Mouse (Mus musculus) Patski (cell line): ENCODE measurements around the gene Cdkn1a. TPM values are rescaled to one million over a fixed set of nuclear protein-coding genes. Genes with fewer than 3 reads are reported as not detected.

Experiments used
- ATAC-seq: fragments of 100-300 bp; one replicate; pipeline ENCODE4 v1.8.0; 2021
- CTCF ChIA-PET: fragments of 350-600 bp; sonication (Branson Sonifier 250); formaldehyde crosslinking; loops from one replicate; lab custom pipeline; 2022; ENCODE audit warnings: inconsistent platforms; lab: Charles Lee
- POLR2A ChIA-PET: fragments of 350-600 bp; sonication (Branson Sonifier 250); formaldehyde crosslinking; loops from one replicate; lab custom pipeline; 2022; ENCODE audit warnings: antibody characterized with exemption, inconsistent platforms; lab: Charles Lee
- DNase-seq: peaks from one replicate; pipeline ENCODE4 v3.0.0-alpha.2; 2011; ENCODE audit warnings: low read depth, low spot score
- H3K27me3 ChIP-seq: fragments of 371-371 bp; one replicate; pipeline ENCODE4 v1.5.1; 2021
- CTCF ChIP-seq: fragments of 100-300 bp; IDR thresholded peaks from one replicate; pipeline ENCODE4 v1.5.1; 2021
- in situ Hi-C: fragments of 300-500 bp; cut with MboI; formaldehyde crosslinking; loops from 3 replicates; pipeline ENCODE4 v1.11.1; 2018; ENCODE audit warnings: low pct_unique_long_range_greater_than_20kb, mixed read lengths
- polyA plus RNA-seq: library from polyadenylated mRNA; unstranded; gene quantifications from one replicate; pipeline ENCODE4 v1.2.3, GENCODE M21; 2021

Gene Cdkn1a
- polyA plus RNA-seq, 1 experiment from 2014 or later: 29.0 TPM

DNA sequence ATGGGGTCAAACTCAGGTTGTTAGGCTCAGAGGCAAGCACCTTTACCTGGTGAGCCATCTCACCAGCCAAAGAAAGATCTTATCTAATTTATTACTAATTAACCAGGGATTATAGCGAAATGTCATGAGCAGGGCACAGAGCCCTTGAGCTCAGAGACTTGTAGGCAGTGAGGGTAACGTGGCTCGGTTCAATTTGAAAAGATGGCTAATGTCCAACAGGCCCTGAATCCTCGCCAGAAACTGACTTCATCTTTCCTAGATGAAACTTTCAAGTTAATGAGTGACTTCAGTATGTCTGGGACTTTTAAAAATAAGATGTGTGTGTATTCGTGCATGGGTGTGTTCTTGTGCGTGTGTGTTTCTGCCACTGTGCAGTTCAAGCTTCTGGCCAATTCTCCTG is 32.0 kb downstream of the Cdkn1a start:
- peak; percentile 94 for DNase-seq
- no peak for TF ChIP-seq CTCF
- CTCF ChIA-PET: interaction anchor here (0.8 to 1.3 kb wide), 3 partner anchors 29 to 124 kb away, joined by 3 to 5 read pairs (median 4); no protein-coding TSS in a partner anchor
- H3K27me3 ChIP-seq: no peaks in the 10 kb centered on the region
- ATAC-seq: no peak
- POLR2A ChIA-PET: no interaction called here
- in situ Hi-C loops: no loop called here

DNA sequence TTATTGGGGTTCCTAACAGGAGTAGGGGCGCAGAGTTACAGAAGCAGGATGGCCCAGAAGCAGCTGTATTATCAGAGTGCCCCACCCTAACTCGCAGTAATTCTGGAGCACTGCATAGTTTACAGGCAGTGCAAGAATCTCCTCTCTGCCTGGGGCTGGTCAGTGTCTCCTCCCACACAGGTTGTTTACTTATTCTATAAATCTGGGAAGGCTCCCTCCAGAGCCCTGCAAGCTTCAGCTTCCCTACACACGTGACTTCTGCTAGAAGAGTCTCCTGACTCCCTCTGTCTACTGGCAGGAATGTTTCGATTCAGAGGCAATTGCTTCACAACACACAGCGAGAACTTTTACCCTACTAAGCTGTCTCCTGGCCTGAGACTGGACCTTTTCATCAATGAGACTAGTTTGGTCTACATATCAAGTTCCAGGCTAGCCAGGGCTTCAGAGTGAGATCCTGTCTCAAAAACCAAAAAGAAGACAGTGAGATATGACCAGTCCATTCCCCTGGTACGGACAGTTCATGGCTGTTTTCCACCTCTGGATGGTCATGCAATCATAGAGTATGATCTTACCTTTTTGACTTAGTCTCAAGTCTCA is 32.9 kb downstream of the Cdkn1a start:
- CTCF ChIA-PET: interaction anchor here (1.3 kb wide), 1 partner anchor 31 kb away, joined by 5 read pairs; no protein-coding TSS in a partner anchor
- peak; percentile 68 for ATAC-seq
- in situ Hi-C loops: no loop called here
- POLR2A ChIA-PET: interaction anchor here (1.0 kb wide), 1 partner anchor 83 kb away, joined by 3 read pairs; no protein-coding TSS in a partner anchor
- peak; percentile 71 for DNase-seq
- H3K27me3 ChIP-seq: no peaks in the 10 kb centered on the region
- TF ChIP-seq CTCF: no peak

DNA sequence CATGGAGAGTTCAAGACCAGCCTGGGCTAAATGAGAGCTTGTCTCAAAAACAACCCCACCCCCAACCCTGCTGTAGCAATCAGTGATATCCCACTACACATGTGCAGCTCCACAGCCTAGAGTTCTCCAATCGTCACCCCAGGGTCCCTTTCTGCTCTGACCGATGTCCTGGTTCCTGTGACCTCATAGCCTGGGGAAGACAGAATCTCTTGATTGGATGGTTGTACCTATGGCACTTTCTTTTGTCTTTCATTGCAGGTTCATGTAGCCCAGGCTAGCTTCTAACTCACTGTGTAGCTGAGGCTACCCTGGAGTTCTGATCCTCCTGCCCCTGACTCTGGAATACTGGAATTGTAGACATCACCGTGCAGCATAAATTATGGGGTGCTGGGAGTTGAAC is 35.8 kb downstream of the Cdkn1a start:
- no peak for DNase-seq
- ChIA-PET CTCF (interaction anchor here (1.2 kb wide), 1 partner anchor 31 kb away, joined by 4 read pairs; no protein-coding TSS in a partner anchor), POLR2A (no interaction called here)
- no peak for TF ChIP-seq CTCF
- in situ Hi-C loops: no loop called here
- no peaks in the 10 kb centered on the region for H3K27me3 ChIP-seq
- no peak for ATAC-seq

DNA sequence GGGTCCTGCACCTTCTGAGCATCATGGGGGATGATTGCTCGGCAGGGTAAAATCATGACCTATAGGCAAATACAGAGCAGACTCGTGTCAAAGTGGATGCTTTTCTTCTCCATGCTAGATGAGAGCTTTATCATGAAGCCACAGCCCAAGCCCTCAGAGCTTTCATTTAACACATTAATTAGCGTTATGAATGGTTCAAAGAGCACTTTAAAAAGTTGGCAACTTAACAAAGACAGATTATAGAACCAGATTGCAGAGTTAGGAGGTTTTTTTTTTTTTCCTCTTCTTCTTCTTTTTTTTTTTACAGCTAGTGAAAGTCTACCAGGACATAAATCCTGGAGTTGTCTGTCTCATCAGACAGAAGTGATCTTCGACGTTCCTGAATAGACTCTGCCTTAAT is 38.6 kb downstream of the Cdkn1a start:
- CTCF ChIA-PET: no interaction called here
- in situ Hi-C loops: no loop called here
- DNase-seq (no peak), ATAC-seq (no peak)
- TF ChIP-seq CTCF: no peak
- H3K27me3 ChIP-seq: no peaks in the 10 kb centered on the region
- POLR2A ChIA-PET: interaction anchor here (0.6 kb wide), 1 partner anchor 215 kb away, joined by 3 read pairs; no protein-coding TSS in a partner anchor

DNA sequence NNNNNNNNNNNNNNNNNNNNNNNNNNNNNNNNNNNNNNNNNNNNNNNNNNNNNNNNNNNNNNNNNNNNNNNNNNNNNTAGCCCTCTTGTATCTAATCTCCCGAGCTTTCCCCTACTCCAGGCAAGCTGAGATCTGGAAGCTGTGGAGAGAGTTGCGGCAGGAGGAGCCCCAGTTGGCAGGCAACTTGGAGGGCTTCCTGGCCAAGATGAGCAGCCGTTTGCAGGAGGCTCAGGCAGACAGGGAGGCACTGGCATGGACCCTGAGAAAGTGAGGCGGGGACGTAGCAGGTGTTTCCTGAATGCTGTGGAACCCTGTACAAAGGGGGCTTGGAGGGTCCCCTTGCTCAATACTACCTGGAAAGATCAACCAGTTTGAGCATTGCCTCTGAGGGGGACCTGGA is 44.3 kb downstream of the Cdkn1a start:
- TF ChIP-seq CTCF: no peak
- in situ Hi-C loops: no loop called here
- no peaks in the 10 kb centered on the region for H3K27me3 ChIP-seq
- no peak for ATAC-seq
- ChIA-PET CTCF (no interaction called here), POLR2A (no interaction called here)
- DNase-seq: no peak

DNA sequence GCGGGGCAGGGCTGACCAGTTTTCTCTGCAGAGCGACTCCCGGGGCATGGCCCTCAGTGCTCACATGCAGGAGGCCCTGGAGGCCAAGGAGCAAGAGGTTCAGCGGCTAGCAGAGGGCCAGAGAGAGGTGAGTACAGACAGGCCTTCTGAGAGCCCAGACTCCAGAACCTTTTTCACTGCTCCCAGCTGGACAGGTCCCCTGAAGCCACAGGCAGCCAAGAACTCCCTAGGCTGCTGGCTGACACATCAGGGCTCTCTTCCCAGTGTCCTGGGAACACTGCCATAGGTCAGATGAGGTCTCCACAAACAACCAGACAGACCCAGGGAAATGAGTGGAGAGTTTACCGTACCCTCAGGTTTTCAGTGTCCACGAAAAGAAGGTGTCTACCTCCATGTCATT is 45.5 kb downstream of the Cdkn1a start:
- DNase-seq (no peak), ATAC-seq (no peak)
- POLR2A ChIA-PET: no interaction called here
- CTCF ChIA-PET: no interaction called here
- in situ Hi-C loops: no loop called here
- TF ChIP-seq CTCF: no peak
- H3K27me3 ChIP-seq: no peaks in the 10 kb centered on the region

DNA sequence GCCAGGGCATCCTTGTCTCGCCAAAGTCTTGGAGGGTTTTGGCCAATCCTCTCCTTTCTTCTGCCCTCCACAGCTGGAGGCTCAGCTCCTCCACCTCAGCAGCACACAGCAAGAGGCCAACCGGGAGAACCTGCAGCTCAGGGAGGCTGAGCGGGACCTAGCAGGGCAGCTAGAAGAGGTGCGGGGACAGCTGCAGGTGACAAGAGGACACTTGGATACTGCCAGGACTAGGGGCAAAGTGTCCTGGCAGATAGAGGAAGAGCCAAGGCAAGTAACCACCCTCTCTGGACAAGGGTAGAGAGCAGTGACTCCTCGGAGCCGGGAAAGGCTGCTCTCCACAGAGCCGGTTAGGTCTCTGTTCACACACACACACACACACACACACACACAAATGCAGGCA is 47.1 kb downstream of the Cdkn1a start:
- no peak for ATAC-seq
- no peaks in the 10 kb centered on the region for H3K27me3 ChIP-seq
- in situ Hi-C loops: no loop called here
- POLR2A ChIA-PET: no interaction called here
- CTCF ChIA-PET: no interaction called here
- no peak for DNase-seq
- TF ChIP-seq CTCF: no peak

DNA sequence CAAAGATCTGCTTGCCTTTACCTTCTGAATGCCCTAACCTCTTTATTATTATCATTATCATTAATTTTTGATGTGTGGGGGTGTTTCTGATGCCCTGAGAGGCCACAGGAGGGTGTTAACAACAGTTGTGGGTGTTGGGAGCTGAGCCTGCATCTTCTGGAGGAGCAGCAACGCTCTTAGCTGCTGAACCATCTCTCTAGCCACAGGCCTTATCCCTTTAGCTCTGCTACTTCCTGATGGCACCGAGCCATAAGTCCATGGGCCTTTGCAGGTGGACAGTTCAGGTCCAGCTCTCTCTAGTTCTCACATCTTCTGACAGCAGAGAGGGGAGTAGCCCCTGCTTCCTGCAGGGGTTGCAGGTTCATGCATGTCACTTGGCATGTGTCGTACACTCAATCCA is 50.8 kb downstream of the Cdkn1a start:
- no peaks in the 10 kb centered on the region for H3K27me3 ChIP-seq
- in situ Hi-C loops: no loop called here
- ATAC-seq (no peak), DNase-seq (no peak)
- ChIA-PET POLR2A (no interaction called here), CTCF (no interaction called here)
- no peak for TF ChIP-seq CTCF

DNA sequence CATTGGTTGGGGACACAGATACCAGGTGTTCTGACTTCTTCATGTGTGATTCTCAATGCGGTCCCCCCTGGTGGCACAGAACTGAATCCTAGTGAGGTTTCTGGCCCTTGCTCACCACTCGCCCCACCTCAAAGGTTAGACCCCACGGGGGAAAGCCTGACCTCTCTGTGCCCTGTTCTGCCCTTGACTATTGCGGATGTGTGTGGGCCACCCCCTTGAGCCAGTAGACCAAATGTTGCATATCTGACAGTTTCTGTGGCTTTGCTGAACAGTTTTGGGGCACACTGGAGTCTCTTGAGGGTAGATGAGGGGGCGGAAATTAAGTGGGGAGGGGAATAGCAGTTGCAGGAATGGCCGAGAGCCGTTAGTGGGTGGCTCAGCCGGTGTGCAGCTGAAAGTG is 52.5 kb downstream of the Cdkn1a start:
- TF ChIP-seq CTCF: no peak
- in situ Hi-C loops: no loop called here
- ATAC-seq: no peak
- no peaks in the 10 kb centered on the region for H3K27me3 ChIP-seq
- DNase-seq: no peak
- ChIA-PET POLR2A (no interaction called here), CTCF (no interaction called here)

DNA sequence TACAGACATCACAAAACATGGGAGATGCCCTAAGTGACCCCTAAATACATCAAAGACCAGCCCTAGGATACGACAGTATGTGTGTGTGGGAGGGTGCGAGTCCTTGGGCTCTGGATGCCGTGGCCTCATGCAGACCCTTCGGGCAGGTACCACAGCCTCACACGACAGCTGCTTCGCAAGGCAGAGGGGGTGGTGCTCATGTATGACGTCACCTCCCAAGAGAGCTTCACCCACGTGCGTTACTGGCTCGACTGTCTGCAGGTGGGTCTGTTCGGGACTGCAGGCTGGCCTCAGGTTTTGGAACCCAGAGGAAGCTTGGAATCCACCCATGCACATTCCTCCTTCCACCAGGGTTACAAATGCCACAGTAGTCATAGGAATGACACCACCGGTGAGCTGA is 54.3 kb downstream of the Cdkn1a start:
- no peaks in the 10 kb centered on the region for H3K27me3 ChIP-seq
- no peak for ATAC-seq
- in situ Hi-C loops: no loop called here
- no peak for TF ChIP-seq CTCF
- DNase-seq: no peak
- POLR2A ChIA-PET: no interaction called here
- CTCF ChIA-PET: interaction anchor here (1.2 kb wide), 1 partner anchor 26 kb away, joined by 3 read pairs; no protein-coding TSS in a partner anchor

DNA sequence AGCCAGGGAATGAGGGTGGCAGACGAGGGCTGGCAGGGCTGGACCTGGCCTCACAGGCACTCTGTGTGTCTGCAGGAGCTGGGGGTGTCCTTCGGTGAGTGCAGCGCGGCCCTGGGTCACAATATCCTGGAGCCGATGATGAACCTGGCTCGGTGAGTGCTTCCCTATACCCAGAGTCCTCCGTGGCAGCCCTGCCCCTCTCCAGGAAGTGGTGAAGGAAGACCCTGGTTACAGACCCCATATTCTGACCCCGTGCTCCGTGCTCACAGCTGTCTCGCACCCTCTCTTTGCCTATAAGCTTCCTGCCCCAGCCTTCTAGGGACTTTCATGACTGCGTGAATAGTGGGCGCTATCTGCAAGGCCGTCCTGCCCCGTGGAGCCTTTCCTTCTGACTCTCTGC is 56.5 kb downstream of the Cdkn1a start:
- TF ChIP-seq CTCF: no peak
- no peak for ATAC-seq
- no peak for DNase-seq
- POLR2A ChIA-PET: no interaction called here
- in situ Hi-C loops: no loop called here
- CTCF ChIA-PET: interaction anchor here (1.1 kb wide), 1 partner anchor 9 kb away, joined by 3 read pairs; no protein-coding TSS in a partner anchor
- H3K27me3 ChIP-seq: no peaks in the 10 kb centered on the region
